Mouse (Mus musculus): Measurements from ENCODE around the gene Macrod1.

DNA sequence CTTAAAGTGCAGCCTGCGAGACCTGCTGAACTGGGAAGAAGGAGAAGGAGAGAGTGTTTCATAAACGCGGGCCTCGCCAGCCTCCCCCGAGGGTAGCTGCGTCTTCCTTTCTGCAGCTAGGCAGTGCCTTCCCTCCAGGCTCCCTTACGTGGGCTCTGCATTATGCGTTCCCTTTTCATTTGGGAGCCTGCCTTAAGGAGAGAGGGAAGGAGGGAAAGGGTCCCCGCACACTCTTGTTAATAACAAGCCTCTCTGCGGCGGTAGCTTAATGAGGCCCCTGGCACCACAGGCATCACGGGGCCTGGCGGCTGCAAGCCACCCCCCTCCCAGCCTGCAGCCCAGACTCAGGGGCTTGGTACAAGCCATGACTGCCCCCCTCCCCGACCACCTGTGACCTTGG, 57.0 kb downstream of the Macrod1 start:
- TF ChIP-seq CTCF (IDR thresholded peaks at IDR 0.05; ENCODE audit: low read depth, low read length) (no peak), GATA1 (IDR thresholded peaks at IDR 0.05; ENCODE audit: borderline replicate concordance, low read length) (no peak)
